Mouse (Mus musculus) embryo, embryonic 10.5 days (tissue): ENCODE results near the gene Tbc1d20.

Source experiments
- DNase-seq: peaks from one replicate; pipeline ENCODE4 v3.0.0-alpha.2; 2015; ENCODE audit warnings: low spot score

Tbc1d20 gene

GRCm38 (mm10) chr2:152359616-152360015 is 66.0 kb downstream of the Tbc1d20 start:
- no peak for DNase-seq

DNA sequence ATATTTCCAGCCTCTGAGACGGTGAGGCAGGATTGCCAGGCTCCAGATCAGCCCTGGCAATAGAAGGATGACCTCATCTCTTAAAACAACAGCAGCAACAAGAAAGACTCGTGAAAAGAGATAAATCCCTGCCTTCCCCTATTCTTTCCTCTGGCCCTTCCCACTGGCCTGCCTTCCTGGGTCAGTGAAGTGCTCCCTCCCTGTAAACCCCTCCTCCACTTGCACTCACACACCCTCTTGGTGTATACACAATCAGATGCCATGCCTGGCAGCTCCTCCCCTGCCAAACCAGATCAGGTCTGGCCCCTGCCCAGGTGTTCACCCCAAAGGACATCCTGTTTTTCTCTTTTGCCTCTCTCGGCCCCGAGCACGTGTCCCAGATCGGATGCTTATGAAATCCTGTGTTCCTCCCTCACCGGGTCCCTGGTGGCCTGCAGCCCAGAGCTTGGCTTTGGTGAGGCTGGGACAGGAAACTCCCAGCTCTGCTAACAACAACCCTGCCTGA is 66.7 kb downstream of the Tbc1d20 start:
- no peak for DNase-seq

- DNase-seq: no peak
Measured at GRCm38 (mm10) chr2:152361193-152361592, 67.6 kb downstream of the Tbc1d20 start.
